Mouse (Mus musculus): ENCODE measurements around the gene Slc27a2.
"Not testable (repeated sequence)": the region's sequence is repeated elsewhere in the genome, so short reads cannot be mapped to it uniquely, and the experiment has no call there.

The Slc27a2 gene

GRCm38 (mm10) chr2:126606061-126606687, 54.0 kb downstream of the Slc27a2 start:
- no peak for DNase-seq (ENCODE audit: low spot score)

DNA sequence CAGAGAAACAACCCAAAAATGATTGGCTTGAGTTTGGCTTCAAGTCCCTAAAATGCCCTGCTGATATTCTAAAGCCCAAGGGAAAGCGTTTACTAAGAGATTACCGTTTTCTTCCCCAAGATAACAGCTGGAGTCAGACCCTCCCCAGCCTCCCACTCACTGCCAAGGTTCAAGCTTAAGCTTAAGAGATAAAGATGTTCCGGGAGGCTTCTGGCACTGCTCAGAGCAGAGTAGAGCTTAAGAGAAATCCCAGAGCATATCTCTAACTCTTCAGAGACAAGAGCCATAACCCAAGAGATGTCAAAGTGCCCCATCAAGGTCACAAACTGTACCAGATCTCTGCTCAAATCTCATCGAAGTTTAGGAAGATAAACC, 54.5 kb downstream of the Slc27a2 start:
- no peak for DNase-seq (ENCODE audit: low spot score)

- DNase-seq (ENCODE audit: low spot score), result no peak
Observed at GRCm38 (mm10) chr2:126607553-126608203, 55.5 kb downstream of the Slc27a2 start.

DNA sequence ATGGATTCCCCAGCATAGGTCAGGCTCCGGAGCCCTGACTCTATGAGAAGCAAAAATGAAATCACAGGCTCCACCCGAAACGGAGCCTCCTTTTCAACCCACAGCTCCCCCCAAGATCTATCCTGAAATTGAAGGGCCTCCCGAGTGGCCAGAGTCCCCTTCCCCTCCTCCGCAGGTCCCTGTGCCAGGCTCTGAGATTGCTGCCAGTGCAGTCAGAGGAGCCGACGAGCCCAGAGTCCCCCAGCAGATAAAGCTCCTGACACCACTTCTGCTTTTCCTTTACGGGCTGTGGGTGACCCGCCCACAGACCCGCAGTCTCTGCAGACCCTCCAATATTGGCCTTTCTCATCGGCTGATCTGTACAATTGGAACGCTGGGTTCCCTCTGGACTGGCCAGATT, 57.4 kb downstream of the Slc27a2 start:
- not testable (repeated sequence) for DNase-seq (ENCODE audit: low spot score)

- no peak for DNase-seq (ENCODE audit: low spot score)
Observed at GRCm38 (mm10) chr2:126615355-126615754, 63.1 kb downstream of the Slc27a2 start.

GRCm38 (mm10) chr2:126618470-126619179, 66.4 kb downstream of the Slc27a2 start:
- no peak for DNase-seq (ENCODE audit: low spot score)

DNA sequence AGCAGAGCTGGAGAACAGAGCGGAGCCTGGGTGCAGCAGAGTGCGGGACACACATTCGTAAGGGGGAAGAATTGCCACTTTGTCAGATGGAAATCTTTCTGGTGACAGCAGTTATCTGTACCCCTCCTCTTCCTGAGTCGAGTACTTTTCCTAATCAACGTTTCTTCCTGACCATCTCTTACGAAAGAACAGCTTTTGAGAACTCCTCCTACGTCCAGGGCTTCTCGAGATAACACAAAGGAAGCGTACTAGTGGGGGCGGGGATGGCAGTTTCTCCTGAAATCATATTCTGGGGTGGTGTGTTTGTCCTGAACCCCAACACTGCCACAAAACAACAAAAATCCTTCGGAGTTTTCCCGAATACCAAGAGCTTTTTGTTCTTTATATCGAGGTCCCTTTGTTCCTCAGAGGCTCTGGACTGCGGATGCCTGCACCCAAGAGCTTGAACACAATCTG, 67.1 kb downstream of the Slc27a2 start, which contains the start of gene Hdc:
Gene Hdc, minus strand, starts transcription at position 51 of the 456 bp plus-strand sequence.
- no peak for DNase-seq (ENCODE audit: low spot score)

DNA sequence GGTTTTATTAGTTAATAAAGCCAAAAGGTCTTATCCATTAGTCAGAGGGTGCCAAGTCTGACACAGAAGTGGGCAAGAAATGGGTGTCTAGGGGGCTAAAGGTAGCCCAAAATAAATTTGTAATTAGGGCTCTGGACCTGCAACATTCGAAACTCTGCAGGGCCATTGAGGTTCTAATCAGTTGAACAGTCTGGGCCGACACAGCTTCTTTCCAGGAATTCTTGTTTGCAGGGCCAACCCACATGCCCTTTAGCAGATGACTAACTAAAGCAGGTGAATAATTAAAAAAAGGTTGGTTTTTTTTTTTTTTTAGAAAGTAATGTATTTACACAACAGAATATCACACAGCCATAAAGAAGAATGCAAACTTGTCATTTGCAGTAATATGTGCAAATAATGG, 70.2 kb downstream of the Slc27a2 start:
- DNase-seq (ENCODE audit: low spot score), result no peak

- no peak for DNase-seq (ENCODE audit: low spot score)
Observed at GRCm38 (mm10) chr2:126623138-126623537, 70.9 kb downstream of the Slc27a2 start.

DNA sequence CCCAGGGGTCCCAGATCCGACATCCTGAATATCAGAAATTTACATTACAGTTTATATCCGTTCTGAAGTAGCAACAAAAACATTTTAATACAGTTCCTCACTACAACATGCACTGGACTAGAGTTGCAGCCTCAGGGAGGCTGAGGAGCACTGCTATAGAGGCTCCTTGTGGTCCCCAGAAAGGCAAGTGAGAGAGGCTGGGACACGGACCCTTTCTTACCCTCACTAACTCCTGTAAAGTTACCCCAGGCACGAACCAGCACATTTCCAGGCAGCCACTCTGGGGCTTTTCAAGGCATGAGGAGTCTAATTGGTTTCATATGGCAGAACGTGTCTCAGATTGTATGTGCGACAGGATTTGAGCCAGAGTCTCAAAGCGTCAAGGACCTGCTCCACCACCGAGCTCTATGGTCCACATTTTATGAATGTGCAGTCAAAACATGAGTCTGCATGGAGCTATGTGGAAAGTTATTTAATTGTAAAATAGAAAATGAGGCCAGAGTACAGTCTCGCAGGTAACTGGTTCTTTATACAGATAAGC, 76.3 kb downstream of the Slc27a2 start:
- no peak for DNase-seq (ENCODE audit: low spot score)

DNA sequence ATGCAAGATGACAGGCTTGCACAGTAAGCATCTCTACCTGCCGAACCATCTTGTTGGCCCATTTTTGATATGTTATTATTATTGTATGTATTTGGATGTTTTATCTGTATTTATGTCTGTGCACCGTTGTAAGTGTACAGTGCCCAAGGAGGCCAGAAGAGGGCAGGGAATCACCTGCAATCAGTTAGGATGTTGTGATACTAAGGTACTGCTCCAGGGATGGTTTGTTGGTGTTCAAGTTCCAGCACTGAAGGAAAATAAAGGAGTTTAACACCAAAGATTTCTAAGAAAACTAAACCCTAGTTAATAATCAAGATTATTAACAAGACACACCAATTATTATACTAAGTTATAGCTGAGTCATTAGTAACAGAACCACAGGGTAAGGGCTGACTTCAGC, 81.0 kb downstream of the Slc27a2 start:
- no peak for DNase-seq (ENCODE audit: low spot score)

- no peak for DNase-seq (ENCODE audit: low spot score)
Observed at GRCm38 (mm10) chr2:126635939-126636823, 84.0 kb downstream of the Slc27a2 start.
